Mouse (Mus musculus) megakaryocyte-erythroid progenitor cell, adult 5-6 weeks (primary cell): ENCODE data around the gene Hdac7. TPM values are rescaled to one million over a fixed set of nuclear protein-coding genes. Genes with fewer than 3 reads are reported as not detected.
A peak's percentile ranks its signal among the peaks of the same experiment; 100 is the strongest.
"Not testable (repeated sequence)": the region's sequence is repeated elsewhere in the genome, so short reads cannot be mapped to it uniquely, and the experiment has no call there.

Experiments used
- ATAC-seq: replicated peaks from 2 replicates; pipeline ENCODE4 v1.8.0; 2016; ENCODE audit warnings: mild to moderate bottlenecking, inconsistent platforms; ENCODE audit not compliant: severe bottlenecking, poor library complexity, low FRiP score, low TSS enrichment
- total RNA-seq, 2 experiments: library from RNA; stranded (forward) in 1 of 2; stranded (reverse) in 1 of 2; fragments of 200-1000, 215-1000 nt in 1 of 2; fragments of >200 nt in 1 of 2; fragmentation: Nextera tagmentation in 1 of 2; gene quantifications; 2 replicates each; pipeline ENCODE4 v1.2.3; 2014 to 2017

The Hdac7 gene
- 129 and 194 TPM in 2 replicates for total RNA-seq (2014; fragmentation: Nextera tagmentation)
- total RNA-seq (2017) = 24.8 and 35.6 TPM in 2 replicates

- ATAC-seq = peak; percentile 70
These were observed at the start of gene Hdac7 for GRCm38 (mm10) chr15:97844037-97845034. Hdac7 (minus strand) TSS chr15:97844502.

- ATAC-seq = no peak
These were observed 48.2 kb upstream of the Hdac7 start for GRCm38 (mm10) chr15:97892506-97892905.

GRCm38 (mm10) chr15:97890450-97890849 lies 46.1 kb upstream of the Hdac7 start:
- ATAC-seq = no peak

- ATAC-seq = 0 out of 2 replicates have a peak, but pooled peaks have one; percentile 35
These were observed 45.7 kb upstream of the Hdac7 start for GRCm38 (mm10) chr15:97890017-97890416.

GRCm38 (mm10) chr15:97887541-97888016 lies 43.3 kb upstream of the Hdac7 start:
- no peak for ATAC-seq

DNA sequence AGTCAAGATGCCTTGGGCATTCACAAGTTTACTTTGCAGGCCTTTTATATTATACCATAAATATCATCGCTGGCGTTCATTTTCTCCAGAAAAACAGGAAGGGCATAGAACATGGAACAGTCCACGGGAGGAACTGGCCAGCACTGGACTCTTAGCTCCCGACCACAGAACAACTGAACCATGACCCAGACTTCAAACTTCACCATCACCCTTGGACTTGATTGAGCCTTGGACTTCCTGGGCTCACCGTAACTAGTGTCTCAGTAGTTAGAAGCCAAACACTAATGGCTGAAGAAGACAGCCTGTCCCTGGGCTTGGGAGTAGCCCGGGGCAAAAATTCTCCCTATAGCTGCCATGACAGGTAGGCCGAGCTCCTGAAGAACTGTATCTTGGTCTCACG lies 37.1 kb upstream of the Hdac7 start:
- ATAC-seq = no peak

- ATAC-seq = no peak
These were observed 36.1 kb upstream of the Hdac7 start for GRCm38 (mm10) chr15:97880441-97880840.

DNA sequence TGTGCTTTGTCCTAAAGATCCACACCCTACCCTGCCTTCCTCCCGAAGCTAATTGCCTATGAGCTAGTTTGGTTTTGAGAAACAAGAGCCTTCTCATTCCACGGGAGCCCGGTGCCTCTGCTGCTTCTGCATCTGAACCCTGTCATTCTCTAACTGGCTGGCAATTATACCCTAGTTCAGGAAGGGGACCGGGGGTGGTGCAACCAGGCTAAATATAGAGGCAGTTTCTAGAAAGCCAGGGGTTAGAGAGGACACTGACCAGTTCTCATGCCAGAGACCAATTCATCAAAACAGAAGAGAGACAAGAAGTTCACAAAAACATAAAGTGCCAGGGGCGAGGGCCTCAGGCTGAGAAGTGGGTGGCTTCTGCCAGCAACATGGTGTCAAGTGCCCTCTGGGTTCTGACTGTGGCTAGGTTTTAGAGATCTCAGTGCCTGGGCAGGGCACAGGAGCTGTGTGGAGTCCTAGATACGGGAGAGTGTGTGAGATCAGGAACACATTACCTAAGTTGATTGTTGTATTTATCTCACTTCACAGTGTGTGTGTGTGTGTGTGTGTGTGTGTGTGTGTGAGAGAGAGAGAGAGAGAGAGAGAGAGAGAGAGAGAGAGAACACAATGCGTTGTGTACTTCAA lies 34.5 kb upstream of the Hdac7 start:
- peak; percentile 80 for ATAC-seq

GRCm38 (mm10) chr15:97875784-97876183 lies 31.5 kb upstream of the Hdac7 start:
- ATAC-seq = no peak

DNA sequence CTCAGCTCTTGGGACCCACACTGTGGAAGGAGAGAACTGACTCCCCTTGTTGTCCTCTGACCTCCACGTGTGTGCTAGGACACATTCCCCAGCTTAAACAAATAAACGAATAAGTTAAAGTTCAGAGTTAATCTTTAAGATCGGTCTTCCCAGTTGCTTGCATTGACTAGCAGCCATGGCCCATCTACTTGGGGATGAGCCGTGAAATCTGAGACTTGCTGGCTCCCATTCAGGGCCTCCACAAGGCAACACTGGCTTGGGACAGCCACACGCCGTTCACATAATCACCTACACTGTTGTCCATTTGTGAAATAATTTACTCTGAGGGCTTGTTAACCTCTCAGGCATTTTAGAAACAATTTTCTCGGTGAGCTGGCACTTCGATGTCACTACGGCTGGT lies 29.4 kb upstream of the Hdac7 start:
- no peak for ATAC-seq

- no peak for ATAC-seq
These were observed 27.9 kb upstream of the Hdac7 start for GRCm38 (mm10) chr15:97872161-97872560.

- ATAC-seq = no peak
These were observed 27.0 kb upstream of the Hdac7 start for GRCm38 (mm10) chr15:97871055-97872030.

DNA sequence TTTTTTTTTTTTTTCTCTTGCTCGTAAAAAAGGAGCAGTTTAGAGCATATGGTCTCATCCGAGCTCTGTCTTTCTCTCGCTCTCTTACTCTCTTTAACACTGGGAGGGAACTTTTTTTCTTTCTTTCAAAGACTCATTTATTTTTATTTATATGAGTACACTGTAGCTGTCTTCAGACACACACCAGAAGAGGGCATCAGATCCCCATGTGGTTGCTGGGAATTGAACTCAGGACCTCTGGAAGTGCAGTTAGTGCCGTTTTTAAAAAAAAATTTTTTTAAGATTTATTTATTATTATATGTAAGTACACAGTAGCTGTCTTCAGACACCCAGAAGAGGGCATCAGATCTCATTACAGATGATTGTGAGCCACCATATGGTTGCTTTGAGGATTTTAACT lies 25.8 kb upstream of the Hdac7 start:
- ATAC-seq = not testable (repeated sequence)

DNA sequence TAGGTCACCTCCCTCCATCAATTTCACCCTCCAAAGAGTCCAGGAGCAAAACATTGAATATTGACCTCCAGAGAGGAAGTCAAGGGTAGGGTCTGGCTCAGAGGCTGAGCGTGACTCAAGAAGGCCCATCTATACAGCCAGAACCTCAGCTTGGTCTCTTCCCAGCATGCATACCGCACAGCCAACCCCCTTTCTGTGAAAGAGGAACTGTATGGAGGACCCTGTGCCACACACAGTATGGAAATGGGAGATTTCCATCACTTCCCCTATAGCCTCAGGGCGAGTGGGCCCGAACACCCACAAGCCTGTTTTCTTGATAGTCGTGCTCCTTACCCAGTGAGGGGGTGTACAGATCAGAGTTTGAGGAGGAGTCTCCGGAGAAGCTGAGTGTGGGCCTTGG lies 24.7 kb upstream of the Hdac7 start:
- no peak for ATAC-seq

DNA sequence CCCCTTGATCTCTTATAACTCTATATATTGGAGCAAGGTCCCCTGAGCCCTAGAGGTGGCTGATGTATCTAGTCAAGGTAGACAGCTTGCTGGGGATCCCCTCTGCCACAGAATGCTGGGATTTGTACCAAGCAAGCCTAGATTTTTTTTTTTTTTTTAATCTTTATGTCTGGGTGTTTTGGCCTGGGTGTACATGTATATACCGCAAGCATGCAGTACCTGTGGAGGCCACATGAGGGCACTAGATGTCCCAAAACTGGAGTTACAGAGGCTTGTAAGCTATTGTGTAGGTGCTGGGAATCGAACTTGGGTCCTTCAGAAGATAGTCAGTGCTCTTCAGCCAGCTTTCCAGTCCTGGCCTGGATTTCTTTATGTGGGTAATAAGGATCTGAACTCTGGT lies 21.7 kb upstream of the Hdac7 start:
- no peak for ATAC-seq

DNA sequence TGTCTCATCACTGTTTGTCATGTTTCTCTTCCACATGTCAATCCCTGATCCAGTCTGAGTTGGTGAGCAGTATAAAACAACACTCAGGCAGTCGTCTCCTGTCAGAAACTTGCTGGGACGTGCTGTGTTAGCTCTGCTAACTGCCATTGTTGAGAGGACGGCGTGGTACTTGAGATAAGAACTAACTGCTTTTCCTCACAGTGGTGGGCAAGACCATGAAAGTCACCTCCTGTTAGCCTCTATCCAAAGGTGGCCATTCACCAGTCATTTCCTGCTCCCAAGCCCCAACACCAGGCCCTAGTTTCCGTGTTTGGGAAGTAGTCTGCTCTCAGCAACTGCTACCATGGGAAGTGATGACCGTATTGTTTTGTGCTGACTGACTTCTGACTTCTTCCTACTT lies 20.9 kb upstream of the Hdac7 start:
- peak; percentile 78 for ATAC-seq

DNA sequence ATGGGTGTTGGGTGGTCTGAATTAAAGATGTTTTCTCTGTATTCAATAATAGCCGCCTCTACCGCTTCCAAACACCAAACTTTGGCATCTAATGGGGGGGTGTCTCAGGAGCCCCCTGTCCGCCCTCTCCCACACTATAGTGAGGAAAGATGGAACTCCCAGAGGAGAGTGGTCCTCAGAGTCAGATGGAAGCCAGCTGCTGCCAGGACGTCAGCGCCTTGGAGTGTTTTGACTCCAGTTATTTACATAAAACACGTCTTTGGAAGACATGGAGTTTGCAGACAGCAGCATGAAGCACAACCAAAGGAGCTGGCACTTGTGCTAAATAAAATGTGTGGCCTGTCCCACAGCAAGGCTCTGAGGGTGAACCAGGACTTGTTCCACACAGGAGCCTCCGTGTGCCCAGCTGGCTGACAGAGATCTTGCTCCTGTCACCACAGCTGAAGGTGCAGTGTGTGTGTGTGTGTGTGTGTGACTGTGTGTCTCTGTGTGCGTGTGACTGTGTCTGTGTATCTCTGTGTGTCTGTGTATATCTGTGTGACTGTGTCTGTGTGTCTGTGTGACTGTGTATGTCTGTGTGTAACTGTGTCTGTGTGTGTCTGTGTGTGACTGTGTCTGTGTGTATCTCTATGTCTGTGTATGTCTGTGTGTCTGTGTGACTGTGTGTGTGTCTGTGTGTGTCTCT lies 20.2 kb upstream of the Hdac7 start:
- 0 out of 2 replicates have a peak, but pooled peaks have one; percentile 28 for ATAC-seq

DNA sequence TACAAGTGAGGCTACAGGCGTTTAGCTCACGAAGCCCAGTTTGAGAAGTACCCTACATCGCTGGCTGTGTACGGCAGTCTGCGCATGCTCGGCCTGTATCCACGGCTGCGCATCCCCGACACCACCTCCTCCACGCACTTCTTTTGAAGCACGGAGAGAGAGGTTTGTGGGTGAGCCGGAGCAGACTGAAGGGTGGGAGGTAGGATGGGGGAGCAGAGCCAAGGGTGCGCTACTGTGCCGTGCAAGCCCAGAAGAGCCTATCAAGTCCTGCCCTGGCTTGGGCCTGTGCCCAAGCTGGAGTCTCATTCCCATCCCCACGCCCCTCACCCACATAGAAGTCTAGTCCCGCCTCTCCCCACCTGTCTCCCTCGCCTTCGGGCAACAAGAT lies 19.2 kb upstream of the Hdac7 start:
- no peak for ATAC-seq
